Mouse (Mus musculus): Measurements from ENCODE around the gene Cdk14. TPM values are rescaled to one million over a fixed set of nuclear protein-coding genes. Genes with fewer than 3 reads are reported as not detected.
A peak's percentile ranks its signal among the peaks of the same experiment; 100 is the strongest.

Gene Cdk14
- polyA plus RNA-seq, 1 experiment from 2014 or later: 43.8 TPM

DNA sequence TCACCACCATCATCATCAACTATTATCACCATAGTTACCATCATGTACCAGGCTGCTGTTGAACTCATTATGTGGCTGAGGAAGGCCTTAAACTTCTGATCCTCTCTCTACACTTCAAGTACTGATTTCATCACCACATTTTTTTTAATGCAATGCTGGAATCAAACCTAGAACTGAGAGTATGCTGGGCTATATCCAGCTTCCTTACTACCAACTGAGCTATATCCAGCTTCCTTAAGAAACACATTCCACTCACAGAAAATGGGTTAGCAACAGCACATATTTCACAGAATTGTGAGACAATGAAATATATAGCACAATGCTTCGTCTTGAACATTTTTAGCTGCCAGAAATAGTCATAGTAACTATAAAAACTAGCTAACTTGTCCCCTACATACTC is 446.7 kb downstream of the Cdk14 start:
- Histone ChIP-seq H3K4me2 (replicated peaks) (no peak overlapping the region), H3K36me3 (no peaks in the 10 kb centered on the region), H3K9me3 (replicated peaks) (no peaks in the 10 kb centered on the region), H3K4me1 (peaks cover 8% of the 10 kb centered on the region; the same call in 1 of the 2 replicates), H3K4me3 (no peak overlapping the region), H3K9ac (no peak overlapping the region), H3K27me3 (no peaks in the 10 kb centered on the region), H3K27ac (no peak overlapping the region)
- no peak for ATAC-seq (ENCODE audit: low FRiP score)
- WGBS: 70% methylated on average over 1 of the region's 1 CpGs

DNA sequence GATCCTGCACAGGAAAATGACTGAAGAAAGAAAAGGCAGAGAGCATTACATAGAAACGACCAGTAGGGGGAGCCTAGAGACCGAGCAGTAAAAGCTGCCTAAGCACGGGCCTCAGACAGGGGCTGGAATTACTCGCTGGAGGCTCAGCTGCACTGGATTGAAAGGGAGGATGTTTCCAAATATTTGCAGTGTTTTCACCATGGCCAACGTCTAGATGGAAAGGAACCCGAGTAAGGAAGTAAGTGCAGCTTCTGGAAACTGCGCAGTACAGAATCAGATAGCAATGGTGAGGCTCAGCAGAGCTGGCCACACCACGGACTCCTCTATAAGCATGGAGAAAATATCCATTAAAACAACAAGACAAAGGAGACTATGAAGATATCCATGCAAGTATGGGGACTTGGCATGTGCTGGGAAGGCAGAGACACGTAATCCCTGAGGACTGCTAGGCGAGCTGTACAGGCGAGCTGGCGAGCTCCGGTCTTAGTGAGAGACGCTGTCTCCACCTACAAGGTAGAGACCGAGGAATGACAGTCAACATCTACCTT is 458.0 kb downstream of the Cdk14 start:
- no peaks in the 10 kb centered on the region for H3K9me3 ChIP-seq (replicated peaks)
- no peak overlapping the region for H3K9ac ChIP-seq
- H3K36me3 ChIP-seq: no peaks in the 10 kb centered on the region
- peak; percentile 71 for ATAC-seq (ENCODE audit: low FRiP score)
- H3K4me1 ChIP-seq: peaks cover 13% of the 10 kb centered on the region; the same call in 1 of the 2 replicates
- H3K27me3 ChIP-seq: no peaks in the 10 kb centered on the region
- 51% methylated on average over 15 of the region's 15 CpGs for WGBS
- no peak overlapping the region for H3K4me3 ChIP-seq
- no peak overlapping the region for H3K4me2 ChIP-seq (replicated peaks)
- H3K27ac ChIP-seq: peak overlapping the region; percentile 12; the same call in 1 of the 2 replicates

DNA sequence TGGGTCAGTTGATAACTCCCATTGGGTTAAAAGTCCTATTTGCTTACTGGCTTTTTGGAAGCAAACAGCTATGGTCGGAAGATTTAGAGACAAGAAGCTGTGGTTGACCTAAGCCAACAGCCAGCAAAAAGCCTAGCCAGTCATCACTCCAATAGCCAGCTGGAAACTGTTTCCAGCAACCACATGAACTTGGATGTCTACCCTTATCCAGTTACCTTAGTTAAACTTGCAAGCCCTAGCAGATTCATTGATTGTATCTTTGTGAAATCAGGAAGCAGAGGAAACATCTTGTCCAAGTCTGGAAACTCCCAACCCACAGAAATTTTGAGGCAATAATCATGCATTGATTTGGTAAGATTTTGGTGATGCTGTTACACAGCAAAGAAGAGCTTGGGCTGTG is 458.5 kb downstream of the Cdk14 start:
- ATAC-seq (ENCODE audit: low FRiP score): no peak
- no peak overlapping the region for H3K4me2 ChIP-seq (replicated peaks)
- 100% methylated on average over 1 of the region's 1 CpGs for WGBS
- no peaks in the 10 kb centered on the region for H3K36me3 ChIP-seq
- H3K9ac ChIP-seq: no peak overlapping the region
- H3K4me1 ChIP-seq: peaks cover 13% of the 10 kb centered on the region; the same call in 1 of the 2 replicates
- no peaks in the 10 kb centered on the region for H3K27me3 ChIP-seq
- no peak overlapping the region for H3K4me3 ChIP-seq
- no peaks in the 10 kb centered on the region for H3K9me3 ChIP-seq (replicated peaks)
- no peak overlapping the region for H3K27ac ChIP-seq

DNA sequence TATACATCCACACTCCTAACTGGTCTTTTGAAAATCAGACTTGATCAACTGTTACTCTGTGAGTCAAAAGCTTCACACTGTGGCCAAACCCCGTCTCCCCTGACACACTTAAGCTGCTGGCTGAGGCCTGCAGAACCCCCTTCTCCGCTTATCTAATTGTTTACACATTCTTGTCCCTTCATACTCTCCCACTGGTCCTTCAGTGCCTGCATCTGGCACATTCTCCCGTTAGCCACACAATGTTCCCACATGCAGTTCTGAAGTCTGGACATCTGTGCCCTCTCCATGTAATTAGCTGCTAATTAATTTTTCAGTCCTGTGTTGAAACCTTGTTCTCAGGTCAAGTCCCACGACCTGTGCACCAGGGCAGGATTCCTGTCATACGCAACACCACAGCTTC is 460.7 kb downstream of the Cdk14 start:
- Histone ChIP-seq H3K27ac (no peak overlapping the region), H3K36me3 (no peaks in the 10 kb centered on the region), H3K27me3 (no peaks in the 10 kb centered on the region), H3K9ac (no peak overlapping the region), H3K9me3 (replicated peaks) (no peaks in the 10 kb centered on the region), H3K4me2 (replicated peaks) (no peak overlapping the region), H3K4me1 (peaks cover 13% of the 10 kb centered on the region; the same call in 1 of the 2 replicates), H3K4me3 (no peak overlapping the region)
- 0 out of 2 replicates have a peak, but pooled peaks have one; percentile 12 for ATAC-seq (ENCODE audit: low FRiP score)
- WGBS: 40% methylated on average over 5 of the region's 5 CpGs

DNA sequence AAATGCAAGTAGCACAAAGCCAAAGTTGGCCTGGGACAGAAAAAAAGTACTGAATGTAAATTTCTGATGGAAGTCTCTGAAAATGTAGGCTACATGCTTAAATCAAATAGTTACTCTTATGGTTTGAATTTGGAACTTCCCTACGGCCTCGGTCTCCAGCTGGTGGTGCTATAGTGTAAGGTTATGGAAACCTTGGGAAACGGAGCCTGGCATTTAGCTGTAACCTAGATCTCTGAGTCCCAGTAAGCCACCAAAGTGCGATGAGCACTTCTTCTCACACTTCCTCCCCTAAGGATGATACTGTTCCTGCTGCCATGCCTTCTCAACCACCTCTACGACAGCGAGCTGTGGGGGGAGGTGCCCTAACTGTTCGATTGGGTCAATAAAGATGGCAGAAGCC is 464.1 kb downstream of the Cdk14 start:
- WGBS: 81% methylated on average over 7 of the region's 7 CpGs
- H3K36me3 ChIP-seq: no peaks in the 10 kb centered on the region
- no peak for ATAC-seq (ENCODE audit: low FRiP score)

DNA sequence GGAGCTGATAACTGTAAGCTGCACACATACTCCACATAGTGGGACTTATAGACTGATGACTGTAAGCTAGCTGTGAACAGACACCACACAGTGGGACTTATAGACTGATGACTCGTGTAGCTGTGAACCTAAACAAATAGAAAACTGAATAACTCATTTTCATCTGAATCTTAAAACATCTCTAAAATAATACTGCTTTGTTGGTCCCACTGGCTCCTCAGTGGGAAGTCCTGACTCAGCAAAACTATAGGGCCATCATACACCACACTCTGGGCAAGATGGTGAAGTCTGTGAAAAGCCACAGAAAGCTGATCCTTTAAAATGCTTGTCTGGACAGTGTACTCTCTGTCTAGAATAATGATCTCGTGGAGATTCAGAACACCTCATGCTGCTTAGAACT is 464.7 kb downstream of the Cdk14 start:
- Histone ChIP-seq H3K4me3 (no peak overlapping the region), H3K27ac (no peak overlapping the region), H3K9ac (no peak overlapping the region), H3K4me2 (replicated peaks) (no peak overlapping the region), H3K36me3 (no peaks in the 10 kb centered on the region), H3K9me3 (replicated peaks) (no peaks in the 10 kb centered on the region), H3K4me1 (no peaks in the 10 kb centered on the region; the same call in 1 of the 2 replicates), H3K27me3 (no peaks in the 10 kb centered on the region)
- ATAC-seq (ENCODE audit: low FRiP score): no peak
- 76% methylated on average over 2 of the region's 2 CpGs for WGBS

More for the DNA sequence above, 464.1 kb downstream of the Cdk14 start:
- Histone ChIP-seq H3K4me2 (replicated peaks) (no peak overlapping the region), H3K9me3 (replicated peaks) (no peaks in the 10 kb centered on the region), H3K9ac (no peak overlapping the region), H3K4me1 (no peaks in the 10 kb centered on the region; the same call in 1 of the 2 replicates), H3K27me3 (no peaks in the 10 kb centered on the region), H3K4me3 (no peak overlapping the region), H3K27ac (no peak overlapping the region)

DNA sequence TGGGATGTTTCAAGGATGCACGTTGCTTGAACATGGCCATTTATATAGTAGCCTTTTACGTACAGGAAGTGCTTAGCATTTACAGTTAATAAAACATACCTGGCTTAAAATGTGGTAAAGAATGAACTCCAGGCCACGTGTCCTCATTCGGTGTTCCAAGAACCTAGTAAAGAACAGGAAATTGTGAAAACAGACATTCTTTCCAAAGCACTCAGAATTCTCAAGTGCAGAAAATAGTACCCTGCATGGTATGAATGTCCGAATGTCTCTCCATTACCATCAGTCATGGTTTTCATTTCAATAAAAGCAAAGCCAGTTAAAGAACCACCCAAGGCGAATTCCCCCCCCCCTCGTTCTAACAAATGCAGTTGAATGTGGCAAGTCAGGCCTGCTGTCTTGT is 470.7 kb downstream of the Cdk14 start:
- no peak for ATAC-seq (ENCODE audit: low FRiP score)
- no peaks in the 10 kb centered on the region for H3K36me3 ChIP-seq
- H3K9ac ChIP-seq: no peak overlapping the region
- no peak overlapping the region for H3K4me3 ChIP-seq
- H3K9me3 ChIP-seq (replicated peaks): no peaks in the 10 kb centered on the region
- WGBS: 76% methylated on average over 7 of the region's 7 CpGs
- no peak overlapping the region for H3K4me2 ChIP-seq (replicated peaks)
- H3K4me1 ChIP-seq: peaks cover 4% of the 10 kb centered on the region
- no peaks in the 10 kb centered on the region for H3K27me3 ChIP-seq
- no peak overlapping the region for H3K27ac ChIP-seq

DNA sequence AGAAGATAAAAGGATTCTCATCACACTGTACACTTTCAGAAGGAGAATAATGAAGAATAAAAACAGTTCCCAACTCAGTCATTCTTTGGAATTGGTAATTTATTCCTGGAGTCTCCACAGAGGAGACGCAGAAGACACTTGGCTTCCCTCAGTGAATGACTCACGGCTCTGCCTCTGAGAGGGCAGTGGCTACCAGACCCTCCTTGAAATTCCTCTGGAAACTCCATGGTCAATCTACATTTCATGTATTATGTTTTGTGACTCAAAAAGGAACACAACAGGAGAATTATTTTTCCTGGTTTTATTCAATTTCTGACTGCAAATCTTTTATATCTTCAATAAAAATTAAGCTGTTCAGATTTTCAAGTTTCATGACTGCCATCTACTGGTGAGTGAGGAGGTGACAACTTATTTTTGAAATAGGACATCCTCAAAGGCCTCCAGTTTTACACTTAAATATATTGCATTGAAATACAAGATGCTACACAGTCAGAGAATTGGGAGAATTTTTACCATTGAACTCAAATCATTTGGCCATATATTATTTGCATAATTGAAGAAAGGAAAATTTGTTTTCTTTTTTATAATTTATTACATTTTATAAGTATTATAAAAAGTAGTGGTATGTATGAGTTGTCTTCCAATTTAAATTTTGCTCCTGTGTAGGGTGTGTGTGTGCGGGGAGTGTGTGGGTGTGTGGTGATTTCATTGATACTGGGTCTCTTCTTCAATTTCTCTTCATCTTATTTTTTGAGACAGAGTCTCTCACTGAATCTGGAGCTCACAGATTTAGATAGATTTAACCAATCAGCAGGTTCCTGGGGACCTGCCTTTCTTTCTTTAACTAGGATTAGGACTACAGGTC is 471.8 kb downstream of the Cdk14 start:
- 54% methylated on average over 3 of the region's 3 CpGs for WGBS
- H3K36me3 ChIP-seq: no peaks in the 10 kb centered on the region
- no peaks in the 10 kb centered on the region for H3K27me3 ChIP-seq
- no peak overlapping the region for H3K9ac ChIP-seq
- no peaks in the 10 kb centered on the region for H3K9me3 ChIP-seq (replicated peaks)
- H3K4me2 ChIP-seq (replicated peaks): no peak overlapping the region
- H3K4me1 ChIP-seq: peaks cover 4% of the 10 kb centered on the region
- ATAC-seq (ENCODE audit: low FRiP score): peak; percentile 69; the same call in 1 of the 2 replicates
- H3K27ac ChIP-seq: no peak overlapping the region
- no peak overlapping the region for H3K4me3 ChIP-seq

DNA sequence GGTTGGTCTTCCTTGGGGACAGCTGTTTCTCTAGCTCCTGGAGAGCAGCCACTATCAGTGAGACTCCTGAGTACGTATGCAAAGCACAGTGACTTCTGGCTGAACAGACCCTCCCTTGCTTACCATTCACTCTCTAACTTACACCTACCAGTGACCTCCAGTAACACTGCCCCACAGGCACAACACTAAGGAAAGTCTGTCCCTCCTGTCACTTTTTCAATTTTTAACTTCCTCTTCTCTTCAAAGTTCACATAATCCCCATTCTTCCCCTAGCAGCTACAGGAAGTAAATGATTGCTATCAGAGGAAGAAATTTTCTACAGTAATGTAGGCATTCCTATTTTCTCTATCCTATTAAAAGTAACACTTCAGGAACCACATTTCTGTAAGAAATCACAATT is 485.0 kb downstream of the Cdk14 start:
- 71% methylated on average over 1 of the region's 1 CpGs for WGBS
- Histone ChIP-seq H3K9me3 (replicated peaks) (no peaks in the 10 kb centered on the region), H3K27me3 (no peaks in the 10 kb centered on the region), H3K36me3 (no peaks in the 10 kb centered on the region), H3K9ac (no peak overlapping the region), H3K4me1 (peaks cover 2% of the 10 kb centered on the region; the same call in 1 of the 2 replicates), H3K4me3 (no peak overlapping the region), H3K4me2 (replicated peaks) (no peak overlapping the region), H3K27ac (no peak overlapping the region)
- ATAC-seq (ENCODE audit: low FRiP score): no peak

DNA sequence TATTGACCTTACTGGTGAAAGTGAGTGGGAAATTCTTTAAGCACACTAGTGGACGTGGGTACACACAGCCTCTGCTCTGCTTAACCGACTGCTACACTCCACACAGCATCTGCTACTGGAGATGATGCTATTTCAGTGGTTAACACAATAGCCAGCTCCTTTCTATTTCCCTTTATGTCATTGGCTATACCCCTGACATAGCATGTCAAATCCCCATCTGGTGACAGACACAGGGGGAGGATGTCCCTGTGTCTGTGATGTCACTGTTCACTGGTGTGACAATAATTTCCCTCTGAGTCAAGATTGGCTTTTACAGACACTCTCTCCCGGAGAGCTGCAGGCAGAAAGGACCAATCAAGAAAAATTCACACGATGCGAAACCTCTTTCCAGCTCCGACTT is 485.6 kb downstream of the Cdk14 start:
- no peak overlapping the region for H3K4me3 ChIP-seq
- H3K9ac ChIP-seq: no peak overlapping the region
- H3K27me3 ChIP-seq: no peaks in the 10 kb centered on the region
- peaks cover 8% of the 10 kb centered on the region for H3K4me1 ChIP-seq
- no peak overlapping the region for H3K4me2 ChIP-seq (replicated peaks)
- 88% methylated on average over 6 of the region's 6 CpGs for WGBS
- H3K27ac ChIP-seq: no peak overlapping the region
- no peaks in the 10 kb centered on the region for H3K36me3 ChIP-seq
- ATAC-seq (ENCODE audit: low FRiP score): peak; percentile 50; the same call in 1 of the 2 replicates
- H3K9me3 ChIP-seq (replicated peaks): no peaks in the 10 kb centered on the region

DNA sequence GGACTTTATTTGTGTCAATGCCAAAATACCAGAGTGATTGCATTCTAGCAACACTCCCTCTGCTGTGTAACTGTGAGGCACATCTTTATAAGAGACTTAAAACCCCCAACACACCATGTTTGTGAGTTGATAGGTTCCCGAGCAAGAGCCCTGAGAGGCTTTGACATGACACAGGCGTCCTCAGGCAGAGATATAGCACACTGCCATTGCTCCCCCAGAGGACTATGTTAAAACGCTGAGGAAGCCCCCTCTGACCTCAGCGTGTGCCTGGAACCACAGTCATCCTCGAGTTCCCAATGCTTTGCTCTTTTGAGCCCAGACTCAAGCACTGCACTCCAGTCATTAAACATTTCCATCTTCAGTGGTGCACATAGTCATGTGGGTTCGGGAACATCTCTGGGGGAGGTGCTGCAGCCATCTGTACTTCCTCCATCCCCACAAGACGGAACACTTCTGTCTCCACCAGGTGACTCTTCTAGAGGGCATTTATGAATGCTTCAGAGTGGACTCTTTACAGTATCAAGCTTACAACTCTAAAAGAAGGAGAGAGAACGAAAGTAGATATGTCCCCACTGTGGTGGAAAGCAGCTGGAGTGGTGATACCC is 488.5 kb downstream of the Cdk14 start:
- H3K27ac ChIP-seq: no peak overlapping the region
- H3K9ac ChIP-seq: no peak overlapping the region
- WGBS: 76% methylated on average over 8 of the region's 8 CpGs
- no peaks in the 10 kb centered on the region for H3K36me3 ChIP-seq
- H3K4me2 ChIP-seq (replicated peaks): no peak overlapping the region
- H3K4me1 ChIP-seq: peaks cover 10% of the 10 kb centered on the region
- no peaks in the 10 kb centered on the region for H3K9me3 ChIP-seq (replicated peaks)
- no peaks in the 10 kb centered on the region for H3K27me3 ChIP-seq
- ATAC-seq (ENCODE audit: low FRiP score): no peak
- no peak overlapping the region for H3K4me3 ChIP-seq

DNA sequence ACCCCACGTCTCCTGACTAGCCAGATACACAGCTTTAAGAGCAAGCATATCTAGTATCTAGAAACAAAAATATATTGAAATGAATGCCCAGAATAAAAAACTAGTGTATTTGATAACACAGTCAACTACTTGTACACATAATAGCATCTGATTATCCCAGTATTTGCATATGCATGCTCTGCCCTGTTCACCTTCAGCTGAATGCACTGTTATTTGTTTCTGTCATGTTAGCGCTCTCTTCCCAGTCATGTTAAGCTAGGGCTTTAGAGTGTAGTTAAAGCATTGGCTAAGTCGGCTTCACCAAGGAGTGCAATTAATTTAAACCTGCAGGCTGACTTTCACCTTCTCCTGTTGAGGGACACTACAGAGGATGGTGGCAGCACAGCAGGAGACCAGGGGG is 490.5 kb downstream of the Cdk14 start:
- Histone ChIP-seq H3K4me2 (replicated peaks) (no peak overlapping the region), H3K9ac (no peak overlapping the region), H3K9me3 (replicated peaks) (no peaks in the 10 kb centered on the region), H3K27me3 (no peaks in the 10 kb centered on the region), H3K4me3 (no peak overlapping the region), H3K27ac (no peak overlapping the region), H3K36me3 (no peaks in the 10 kb centered on the region), H3K4me1 (peaks cover 8% of the 10 kb centered on the region)
- ATAC-seq (ENCODE audit: low FRiP score): no peak
- WGBS: 64% methylated on average over 3 of the region's 3 CpGs
